Mouse (Mus musculus): Measurements from ENCODE around the gene Actg1.

The Actg1 gene

DNA sequence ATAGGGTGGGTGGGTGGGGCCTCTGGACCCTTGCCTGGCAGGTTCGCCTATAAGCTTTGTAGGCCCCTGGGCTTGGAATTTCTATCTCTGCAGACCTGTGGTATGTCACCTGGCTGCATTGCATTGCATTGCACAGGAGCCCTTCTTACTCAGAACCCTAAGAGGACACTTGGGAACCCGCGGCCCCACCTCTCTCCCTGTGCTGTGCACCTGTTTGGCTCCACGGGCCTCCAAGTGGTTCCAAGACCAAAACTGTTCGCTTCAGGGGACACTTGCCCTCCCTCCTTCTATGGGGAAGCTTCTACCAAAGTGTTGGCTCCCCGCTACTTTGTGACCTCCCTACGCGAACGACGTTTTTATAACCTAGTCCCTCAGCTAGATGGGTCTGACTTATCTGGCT lies 36.8 kb downstream of the Actg1 start:
- DNase-seq (ENCODE audit: low spot score in 2 of 2), result peak in 1 of 2 experiments; percentile 7

DNA sequence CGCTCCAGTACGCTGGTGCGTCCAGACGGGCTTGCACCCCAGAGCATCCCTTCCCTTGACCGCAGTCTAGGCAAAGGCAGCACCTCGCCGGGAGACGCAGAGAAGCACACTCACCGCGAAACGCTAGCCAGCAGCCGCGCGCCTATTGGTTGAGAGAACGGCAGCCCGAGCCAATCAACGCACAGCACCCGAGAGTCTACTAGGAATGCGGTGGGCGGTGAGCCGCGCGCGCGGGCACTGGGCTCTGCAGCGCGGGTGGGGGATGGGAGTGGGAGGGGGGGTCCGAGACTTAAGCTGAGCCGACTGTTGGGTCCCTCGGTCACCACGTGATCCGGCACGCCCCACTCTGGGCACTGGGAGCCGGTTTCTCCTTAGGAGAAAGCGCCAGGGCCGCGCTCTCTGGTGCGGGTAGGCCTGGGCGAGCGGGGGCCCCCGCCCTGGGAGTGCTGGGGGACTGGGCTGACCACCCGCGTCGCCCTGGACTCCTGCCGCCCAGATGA lies 37.5 kb downstream of the Actg1 start:
- DNase-seq (ENCODE audit: low spot score in 2 of 2), result peak; percentile 89 to 93

DNA sequence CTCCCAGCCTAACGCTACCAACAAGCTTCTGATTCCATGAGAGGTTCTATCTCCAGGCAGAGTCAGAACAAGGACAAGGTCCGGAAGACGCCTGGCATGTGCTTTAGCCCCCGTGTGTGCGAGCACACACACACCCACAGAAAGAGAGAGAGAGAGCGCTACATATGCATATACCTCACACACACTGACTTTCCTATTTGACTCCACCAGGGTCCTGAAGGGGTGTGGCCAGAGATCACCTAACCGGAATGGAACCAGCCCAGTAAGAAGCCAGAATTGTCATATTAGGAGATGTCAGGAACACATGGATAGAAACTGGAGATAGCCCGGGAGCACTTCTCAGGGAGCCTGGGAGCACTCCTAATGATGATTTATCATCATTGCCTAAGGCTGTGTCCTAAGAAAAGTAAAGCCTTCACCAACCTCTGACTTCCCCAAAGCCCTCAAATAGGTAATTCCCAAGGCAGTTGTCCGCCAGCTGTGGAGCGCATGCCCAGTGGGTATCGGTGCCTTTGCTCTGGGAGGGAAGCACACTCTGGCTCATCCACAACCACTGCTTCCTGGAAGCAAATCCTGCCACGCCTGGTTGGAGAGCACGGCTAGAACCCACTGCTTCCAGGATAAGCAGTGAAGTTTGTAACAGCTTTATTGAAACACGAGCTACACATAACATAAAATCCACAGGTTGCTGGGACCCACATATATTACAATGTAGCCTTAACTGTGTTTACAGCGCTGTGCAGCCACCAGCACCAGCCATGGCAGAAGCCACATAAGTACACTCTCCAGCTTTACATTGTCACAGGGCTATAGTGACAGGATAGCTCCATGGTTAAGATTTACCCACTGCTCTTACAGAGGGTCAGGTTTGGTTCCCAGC lies 39.7 kb downstream of the Actg1 start:
- DNase-seq (ENCODE audit: low spot score in 2 of 2), result peak in 1 of 2 experiments; percentile 3

DNA sequence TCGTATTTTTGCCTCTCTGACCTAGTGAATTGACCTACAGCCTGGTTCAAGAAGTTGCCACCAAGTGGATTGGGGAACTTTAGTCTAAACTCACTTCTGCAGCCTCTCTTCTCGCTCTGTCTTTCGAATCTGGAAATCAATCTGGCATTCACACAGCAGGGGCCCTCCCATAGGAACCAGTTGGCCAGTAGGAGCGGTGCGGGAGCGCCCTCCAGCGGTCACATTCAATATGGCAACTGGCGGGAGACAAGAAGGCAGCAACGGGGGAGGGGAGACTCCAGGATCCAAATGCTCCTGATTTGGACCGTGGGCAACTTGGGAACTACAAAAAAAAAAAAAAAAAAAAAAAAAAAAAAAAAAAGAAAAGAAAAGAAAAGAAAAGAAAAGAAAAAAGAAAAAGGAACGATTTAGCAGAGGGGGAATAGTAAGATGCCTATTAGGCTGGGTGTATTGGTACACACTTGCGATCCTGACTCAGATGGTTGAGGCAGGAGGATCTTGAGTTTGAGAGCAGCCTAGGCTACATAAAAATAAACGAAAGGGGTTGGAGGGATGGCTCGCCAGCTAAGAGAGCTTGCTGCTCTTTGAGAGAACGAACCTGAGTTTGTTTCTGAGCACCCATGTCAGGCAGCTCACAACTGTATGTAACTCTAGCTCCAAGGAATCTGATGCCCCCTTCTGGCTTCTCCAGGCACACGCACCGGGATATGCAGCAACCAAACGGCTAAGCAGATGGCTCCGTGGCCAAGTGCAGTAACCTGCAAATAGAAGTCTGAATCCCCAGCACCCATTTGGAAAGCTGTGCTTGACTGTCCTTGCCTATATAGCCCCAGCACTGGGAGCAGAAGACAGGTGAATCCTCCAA lies 40.5 kb downstream of the Actg1 start:
- peak; percentile 87 to 97 for DNase-seq (ENCODE audit: low spot score in 2 of 2)

DNA sequence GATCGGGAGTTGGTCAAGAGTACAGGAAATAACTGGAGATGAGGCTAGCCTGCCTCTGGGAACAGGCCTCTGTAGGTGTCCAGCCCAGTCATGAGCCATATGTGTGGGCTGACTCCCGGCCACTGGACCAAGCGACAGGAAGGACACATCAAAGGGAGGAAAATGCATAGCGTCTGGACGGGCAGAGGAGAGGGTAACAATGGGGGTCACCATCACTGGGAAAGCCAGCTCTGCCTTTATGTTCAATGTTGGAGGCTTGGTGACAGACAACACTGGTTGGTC lies 41.3 kb downstream of the Actg1 start:
- DNase-seq (ENCODE audit: low spot score in 2 of 2), result no peak

DNA sequence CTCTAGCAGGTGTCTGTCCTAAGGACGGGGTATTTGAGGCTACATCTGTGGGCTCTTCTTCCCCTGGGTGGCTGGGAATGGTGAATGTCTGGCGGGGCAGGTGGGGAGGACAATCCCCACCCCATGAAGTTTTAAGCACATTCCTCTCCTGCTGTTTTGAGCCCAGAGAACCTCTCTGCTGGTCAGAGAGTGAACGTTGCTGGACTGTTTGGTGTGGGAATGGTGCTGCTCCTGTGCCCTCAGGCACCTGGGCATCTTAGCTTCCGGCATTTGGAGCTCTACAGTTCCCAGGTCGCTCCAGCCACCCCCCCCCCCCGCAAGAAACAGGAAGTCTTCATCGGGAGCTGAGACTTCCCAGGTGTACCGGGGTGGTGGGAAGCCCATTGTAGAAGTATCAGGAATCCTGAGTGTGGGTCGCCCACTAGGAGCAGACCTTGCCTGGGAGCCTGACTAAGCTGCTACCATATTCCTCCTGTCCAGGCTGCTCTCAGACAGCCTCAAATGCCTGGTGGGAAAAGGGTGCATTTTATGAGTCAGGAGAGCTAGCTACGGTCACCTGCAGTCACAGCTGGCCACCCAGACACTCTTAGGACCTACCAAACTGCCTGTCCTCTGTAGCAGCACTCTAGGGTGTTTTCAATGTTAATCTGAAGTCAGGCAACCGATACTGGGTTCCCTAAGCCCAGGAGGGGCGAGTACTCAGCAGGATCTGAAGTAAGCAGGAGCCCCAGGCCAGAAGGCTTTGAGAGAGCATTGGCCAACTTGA lies 41.8 kb downstream of the Actg1 start:
- peak in 1 of 2 experiments; percentile 6 for DNase-seq (ENCODE audit: low spot score in 2 of 2)

DNA sequence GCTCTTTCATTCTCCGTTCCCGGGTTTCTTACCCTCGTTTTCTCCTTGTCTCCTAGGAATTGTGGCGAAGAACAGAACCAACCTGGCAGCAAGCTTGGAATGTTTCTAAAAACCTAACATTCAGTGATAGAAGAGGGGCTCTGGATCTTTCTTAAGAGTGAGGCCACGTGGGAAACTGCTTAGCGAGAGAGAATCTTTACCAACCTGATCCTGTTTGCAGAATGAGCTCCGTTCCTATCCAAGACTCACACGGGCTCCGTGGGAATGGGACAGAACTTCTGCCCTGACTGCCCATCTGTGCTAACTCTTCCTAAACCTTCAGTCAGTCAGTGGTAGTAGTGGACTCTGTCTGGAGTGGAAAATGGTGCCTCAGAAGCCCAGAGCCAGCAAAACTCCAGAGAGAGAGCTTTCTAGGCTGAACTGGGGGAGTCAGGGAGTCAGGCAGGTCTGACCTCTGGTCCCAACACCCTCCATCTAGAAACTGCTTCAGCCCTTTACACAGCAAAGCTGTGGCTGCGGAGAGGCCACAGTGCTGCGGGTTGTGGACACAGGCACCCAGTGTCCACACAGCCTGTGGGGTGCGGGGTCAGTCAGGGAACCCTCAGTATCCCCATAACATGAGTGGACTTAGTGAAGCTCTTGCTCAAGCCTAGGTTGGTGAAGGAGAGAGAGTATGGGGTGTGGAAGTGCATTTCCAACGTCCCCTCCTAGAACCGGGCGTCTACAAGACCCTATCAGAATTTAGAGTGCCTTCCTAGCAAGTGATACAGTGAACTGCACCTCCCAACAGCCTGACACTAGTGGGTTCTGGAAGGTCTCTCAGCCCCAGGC lies 42.6 kb downstream of the Actg1 start:
- DNase-seq (ENCODE audit: low spot score in 2 of 2), result no peak

DNA sequence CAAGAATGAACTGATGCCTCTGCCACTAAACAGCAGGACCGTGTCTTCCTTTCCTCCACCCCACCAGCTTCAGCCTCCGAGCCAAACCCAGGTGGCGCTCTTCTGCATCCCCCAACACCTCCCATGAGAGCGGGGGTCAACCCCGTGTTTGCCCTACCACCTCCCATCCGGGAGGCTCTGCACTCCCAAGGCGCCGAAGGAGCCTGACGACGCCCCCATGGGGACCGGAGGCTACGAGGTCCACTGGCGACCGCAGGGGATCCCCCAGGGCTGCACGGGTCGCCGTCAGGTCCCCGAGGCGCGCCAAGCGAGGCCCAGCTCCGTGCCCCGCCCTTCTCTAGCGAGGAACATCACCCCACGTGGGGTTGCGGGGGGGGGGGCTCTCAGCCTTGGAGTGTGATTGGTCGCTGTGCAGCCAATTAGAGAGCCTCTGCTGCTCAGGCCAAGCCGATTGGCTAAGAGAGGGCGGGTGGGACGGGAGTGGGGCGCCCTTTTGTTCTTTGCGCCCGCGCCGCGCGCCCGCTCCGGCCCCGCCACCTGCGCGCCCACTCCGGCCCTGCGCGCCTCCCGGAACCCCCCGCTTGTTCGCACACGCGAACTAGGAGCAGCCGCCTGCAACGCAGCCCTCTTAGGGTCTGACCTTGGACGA lies 43.3 kb downstream of the Actg1 start:
- DNase-seq (ENCODE audit: low spot score in 2 of 2), result peak; percentile 69 to 71

DNA sequence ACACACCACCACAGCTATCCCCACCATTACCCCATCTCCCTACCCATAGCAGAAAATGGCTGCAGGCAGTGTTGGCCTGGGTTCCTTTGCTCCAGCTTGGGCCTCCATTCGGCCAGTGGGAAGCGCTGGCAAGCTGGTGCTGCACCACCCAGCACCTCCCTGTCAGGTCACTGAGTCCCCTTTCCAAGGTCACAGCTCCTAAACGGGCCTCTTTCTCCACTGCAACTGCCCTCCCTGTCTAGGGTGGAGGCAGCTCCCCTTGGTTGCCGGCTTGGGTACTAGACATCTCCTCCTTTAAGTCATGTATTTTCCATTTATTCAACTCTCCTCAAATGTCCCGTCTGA lies 44.0 kb downstream of the Actg1 start:
- DNase-seq (ENCODE audit: low spot score in 2 of 2), result no peak

DNA sequence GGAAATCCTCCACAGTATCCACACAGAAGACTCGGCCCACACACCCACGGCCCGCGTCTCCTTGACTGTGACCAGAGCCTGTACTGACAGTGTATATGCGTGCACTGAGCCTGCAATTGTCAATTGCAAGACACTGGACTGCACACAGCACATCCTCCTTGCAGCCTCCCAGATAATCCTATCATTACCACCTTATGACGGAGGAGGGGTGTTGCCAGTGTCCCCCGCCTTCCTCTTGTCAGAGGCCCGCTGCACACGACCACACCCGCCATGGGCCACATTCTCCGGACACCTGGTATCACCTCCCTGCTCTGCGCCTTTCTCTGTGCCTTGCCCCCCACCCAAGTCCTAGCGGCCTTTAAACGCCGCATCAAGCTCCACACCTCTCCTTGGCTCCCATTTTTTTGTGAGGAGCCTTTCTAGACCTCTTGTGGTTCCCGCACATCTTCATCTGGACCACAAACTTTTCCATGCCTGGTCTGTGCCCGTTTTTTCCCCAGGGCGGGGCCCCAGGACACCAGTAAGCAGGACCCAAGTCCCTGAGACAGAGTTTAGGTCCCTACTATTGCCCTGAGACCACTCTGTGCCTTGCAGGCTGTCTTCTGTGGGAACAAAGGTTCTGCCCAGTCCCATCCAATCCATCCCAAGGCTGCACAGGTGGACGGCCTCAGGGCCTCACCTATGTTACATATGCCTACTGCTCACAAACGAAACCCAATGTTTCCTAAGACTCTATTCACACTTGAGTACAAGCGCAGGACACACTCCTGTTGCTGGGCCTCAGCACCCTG lies 44.6 kb downstream of the Actg1 start:
- no peak for DNase-seq (ENCODE audit: low spot score in 2 of 2)

DNA sequence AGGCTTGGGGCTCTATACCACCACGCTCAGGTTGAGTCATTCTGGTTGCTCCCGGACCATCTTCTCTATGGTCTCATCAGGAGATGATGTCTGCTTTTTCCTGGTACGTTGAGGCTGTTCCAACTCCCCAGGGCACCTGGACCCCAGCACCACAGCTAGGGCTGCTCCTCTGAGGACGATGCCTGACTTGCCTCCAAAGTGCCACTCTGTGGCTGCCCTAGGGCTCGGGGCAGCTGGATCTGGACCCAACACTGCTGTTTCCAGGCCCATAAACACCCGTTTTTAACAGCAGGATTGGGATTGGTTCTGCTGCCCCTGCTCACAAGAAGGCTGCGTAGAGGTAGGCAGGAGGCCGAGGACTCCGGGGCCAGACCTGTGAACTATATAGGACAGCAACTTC lies 45.2 kb downstream of the Actg1 start:
- no peak for DNase-seq (ENCODE audit: low spot score in 2 of 2)

DNA sequence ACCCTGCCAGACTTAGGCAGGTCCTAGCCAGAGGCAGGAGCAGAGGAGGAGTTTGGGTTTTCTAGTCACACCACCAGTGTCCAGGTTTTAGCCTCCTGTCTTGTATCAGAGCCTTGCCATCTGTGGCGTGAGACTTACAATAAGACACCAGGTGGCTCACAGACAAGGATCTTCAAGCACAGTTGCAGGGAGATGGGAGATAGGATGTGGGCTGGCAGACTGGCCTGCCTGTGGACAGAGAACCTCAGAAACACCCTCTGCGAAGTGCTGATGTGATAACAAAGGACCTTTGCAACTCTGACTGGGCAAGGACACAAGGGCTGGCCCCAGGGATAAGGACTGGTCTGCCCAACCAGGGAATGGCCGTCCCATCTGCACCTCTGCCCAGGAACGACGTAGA lies 48.9 kb downstream of the Actg1 start:
- DNase-seq (ENCODE audit: low spot score in 2 of 2), result no peak

DNA sequence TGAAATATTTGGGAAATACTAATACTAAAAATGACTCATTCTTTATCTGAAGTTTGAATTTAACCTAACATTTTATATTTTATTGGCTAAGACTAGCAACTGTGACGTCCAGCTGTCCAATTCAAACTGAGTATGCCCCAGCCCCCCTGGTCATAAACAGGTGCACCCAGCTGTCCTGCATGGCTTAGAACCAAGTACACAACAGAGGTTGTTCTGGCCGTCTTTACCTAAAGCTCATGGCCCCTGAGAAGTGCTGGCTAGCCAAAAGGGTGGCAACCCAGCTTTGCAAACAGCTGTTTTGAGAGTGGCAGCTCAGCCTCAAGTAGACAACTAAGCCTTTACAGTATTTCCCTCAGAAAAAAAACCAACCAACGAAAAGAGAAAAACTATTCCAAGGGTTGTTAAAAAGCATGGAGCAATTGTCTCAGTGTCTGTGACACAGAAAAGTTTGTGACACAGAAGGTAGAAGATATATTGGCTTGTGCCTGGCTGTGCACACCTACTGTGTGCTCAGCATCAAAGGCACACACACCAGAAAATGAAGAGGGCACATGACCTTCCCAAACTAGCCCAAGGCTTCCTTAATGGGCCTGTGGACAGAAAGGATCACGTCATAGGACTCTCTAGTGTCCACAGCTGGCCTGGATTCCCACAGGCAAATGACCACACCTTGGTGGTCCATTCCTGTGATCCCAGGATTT lies 49.8 kb downstream of the Actg1 start:
- DNase-seq (ENCODE audit: low spot score in 2 of 2), result no peak

DNA sequence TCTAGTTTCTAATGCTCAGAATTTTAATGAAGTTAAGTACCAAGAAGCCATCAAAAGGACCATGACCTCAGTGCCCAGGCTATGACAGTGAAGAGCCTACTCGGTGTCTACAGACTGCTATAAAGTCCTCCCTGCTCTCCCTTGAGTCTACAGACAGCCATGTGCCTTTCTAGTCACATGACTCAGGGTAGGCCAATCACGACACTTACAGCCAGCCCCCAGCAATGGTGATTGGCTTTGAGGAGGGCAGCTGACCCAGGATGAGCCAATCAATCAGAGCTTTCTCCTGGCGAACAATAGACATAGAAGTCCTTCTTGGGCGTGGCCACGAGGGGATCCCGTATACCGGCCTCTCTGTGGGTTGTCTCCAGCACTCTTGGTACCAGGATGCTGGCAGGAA lies 50.6 kb downstream of the Actg1 start:
- DNase-seq (ENCODE audit: low spot score in 2 of 2), result no peak

DNA sequence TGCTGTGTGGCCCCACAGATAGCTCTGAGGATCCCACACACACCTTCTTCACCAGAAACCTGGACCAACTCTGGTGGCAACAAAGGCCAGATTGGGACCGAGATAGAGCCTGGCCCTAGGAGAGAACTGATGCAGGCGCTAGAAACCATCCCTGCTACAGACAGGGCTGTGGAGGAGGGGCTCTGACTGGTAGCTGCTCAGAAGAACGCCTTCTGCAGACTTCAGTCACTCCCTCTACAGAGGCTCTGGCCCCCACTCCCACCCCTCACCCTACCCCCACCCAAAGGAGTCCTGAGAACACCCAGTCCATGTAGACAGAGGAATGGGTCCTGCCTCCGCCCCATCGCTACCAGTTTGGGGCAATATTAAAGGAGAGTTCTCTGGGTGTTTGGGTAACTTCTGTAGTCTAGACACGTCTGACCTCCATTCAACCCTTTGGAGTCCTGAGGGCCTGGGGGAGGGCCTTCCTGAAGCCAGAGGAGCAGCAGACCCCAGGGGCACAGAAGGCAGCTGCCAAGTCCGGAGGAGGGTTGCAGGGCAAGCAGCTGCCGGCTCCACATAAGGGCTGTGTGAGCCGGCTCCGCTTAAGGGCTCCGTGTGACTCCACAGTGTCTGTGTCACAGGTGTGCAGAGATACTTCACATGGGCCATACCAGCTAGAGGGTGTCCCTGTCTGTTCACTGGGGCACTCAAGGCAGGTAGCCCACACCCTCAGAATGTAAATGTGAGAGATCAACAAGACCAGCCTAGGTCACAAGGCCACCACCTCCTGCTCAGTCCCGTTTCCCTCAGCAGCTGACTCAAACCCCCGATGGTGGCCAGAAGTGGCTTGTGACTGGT lies 51.8 kb downstream of the Actg1 start:
- no peak for DNase-seq (ENCODE audit: low spot score in 2 of 2)
